ENCODE assay signal across 8 mouse cellular contexts in the genomic region with DNA sequence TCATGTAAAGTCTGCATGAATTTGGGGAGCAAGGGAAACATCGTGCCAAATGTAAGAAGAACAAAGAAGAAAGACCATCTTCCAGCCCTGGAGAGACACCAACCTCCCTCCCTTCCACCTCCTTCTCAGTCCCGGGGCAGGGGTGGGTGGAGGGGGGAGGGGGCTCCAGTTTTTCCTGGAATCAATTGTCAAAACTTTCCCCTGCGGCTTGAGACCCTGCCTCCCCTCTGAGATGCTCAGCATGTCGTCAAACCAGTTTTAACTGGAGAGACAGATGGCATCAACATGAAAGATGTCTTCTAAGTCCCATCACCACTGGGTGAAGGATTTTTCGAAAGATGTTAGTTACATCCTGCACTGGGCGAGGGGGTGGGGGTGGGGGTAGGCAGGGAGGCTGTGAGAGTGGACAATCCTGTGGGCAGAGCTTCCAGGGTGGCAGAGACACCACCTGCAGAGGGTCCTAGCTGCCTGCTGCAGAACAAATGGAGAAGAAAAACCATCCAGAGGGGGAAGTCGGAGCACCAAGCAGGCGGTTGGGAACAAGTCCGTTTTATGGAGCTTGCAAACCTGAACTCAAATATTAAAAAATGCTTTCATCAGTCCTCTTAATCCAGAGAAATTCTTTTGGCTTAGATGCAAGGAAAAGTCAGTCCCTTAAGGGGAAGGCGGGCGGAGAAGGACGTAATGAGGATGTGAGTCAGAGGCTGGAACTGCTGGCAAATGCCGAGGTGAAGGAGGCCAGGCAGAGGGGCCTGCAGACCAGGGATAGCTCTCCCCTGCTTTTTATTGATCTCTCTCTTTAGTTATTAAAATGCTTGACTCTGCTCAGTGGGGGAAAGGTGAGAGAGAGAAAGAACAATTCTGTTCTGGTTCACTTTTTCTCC.
DNase-seq lines count a peak whose midpoint lies in the region; ATAC-seq lines count a peak whose summit lies in the region.

No protein-coding gene starts in this region.

- no peaks in the 10 kb centered on the region for H3K9me3 ChIP-seq in midbrain, embryonic 10.5 days (replicated peaks)
- no peaks in the 10 kb centered on the region for H3K9me3 ChIP-seq in midbrain, embryonic 15.5 days
- H3K9me3 ChIP-seq in embryonic facial prominence, embryonic 12.5 days, result no peaks in the 10 kb centered on the region

- H3K9ac ChIP-seq in midbrain, embryonic 15.5 days, result no peak overlapping the region
- no peak overlapping the region for H3K9ac ChIP-seq in embryonic facial prominence, embryonic 12.5 days

- H3K4me3 ChIP-seq in midbrain, embryonic 10.5 days, result no peak overlapping the region
- H3K4me3 ChIP-seq in midbrain, embryonic 15.5 days, result no peak overlapping the region
- H3K4me3 ChIP-seq in embryonic facial prominence, embryonic 12.5 days, result no peak overlapping the region

- intact Hi-C loops in heart, postnatal 36 days (cut with DNase I), result loop anchor here (5.0 kb wide), 2 partner anchors 58 to 158 kb away; partner anchors contain the start of gene Gas1

- peak; percentile 21 for DNase-seq in midbrain, embryonic 10.5 days (ENCODE audit: low spot score)
- DNase-seq in heart, postnatal 36 days, result peak; percentile 44 to 58
- DNase-seq in lung, postnatal 36 days, result peak; percentile 36
- DNase-seq in thymus, adult 18-20 months, result no peak
- no peak for DNase-seq in cerebellum, postnatal 4 days (ENCODE audit: low spot score in 2 of 2)
- DNase-seq in spleen, postnatal 4 days (ENCODE audit: low spot score in 2 of 2), result no peak

- no peak overlapping the region for H3K4me2 ChIP-seq in midbrain, embryonic 15.5 days
- H3K4me2 ChIP-seq in embryonic facial prominence, embryonic 12.5 days (replicated peaks), result 0 out of 2 replicates have a peak overlapping the region, but pooled peaks have one; percentile 3

- H3K36me3 ChIP-seq in midbrain, embryonic 10.5 days, result no peaks in the 10 kb centered on the region
- no peaks in the 10 kb centered on the region for H3K36me3 ChIP-seq in midbrain, embryonic 15.5 days (replicated peaks)
- H3K36me3 ChIP-seq in embryonic facial prominence, embryonic 12.5 days, result no peaks in the 10 kb centered on the region

- H3K4me1 ChIP-seq in midbrain, embryonic 10.5 days, result peaks cover 22% of the 10 kb centered on the region
- H3K4me1 ChIP-seq in midbrain, embryonic 15.5 days, result peaks cover 7% of the 10 kb centered on the region
- peaks cover 40% of the 10 kb centered on the region for H3K4me1 ChIP-seq in embryonic facial prominence, embryonic 12.5 days

- no peaks in the 10 kb centered on the region for H3K27me3 ChIP-seq in midbrain, embryonic 10.5 days (ENCODE audit: low read depth, poor library complexity, severe bottlenecking)
- no peaks in the 10 kb centered on the region for H3K27me3 ChIP-seq in midbrain, embryonic 15.5 days (replicated peaks)
- no peaks in the 10 kb centered on the region for H3K27me3 ChIP-seq in embryonic facial prominence, embryonic 12.5 days

- peak overlapping the region; percentile 74 for H3K27ac ChIP-seq in midbrain, embryonic 10.5 days (replicated peaks)
- no peak overlapping the region for H3K27ac ChIP-seq in midbrain, embryonic 15.5 days
- peak overlapping the region; percentile 87 for H3K27ac ChIP-seq in embryonic facial prominence, embryonic 12.5 days

- ATAC-seq in midbrain, embryonic 15.5 days (replicated peaks), result no peak
- ATAC-seq in embryonic facial prominence, embryonic 12.5 days (ENCODE audit: insufficient number of reproducible peaks, insufficient read depth, low FRiP score, low TSS enrichment), result peak; percentile 72

- 27% methylated on average over 13 of the region's 13 CpGs for WGBS in midbrain, embryonic 10.5 days
- WGBS in midbrain, embryonic 15.5 days, result 22% methylated on average over 13 of the region's 13 CpGs
- WGBS in embryonic facial prominence, embryonic 12.5 days, result 11% methylated on average over 13 of the region's 13 CpGs

Comparison
In these comparisons a context has a peak if more than half of its experiments do, and no peak if none do; other contexts are left out.
1. DNase-seq: peak in midbrain, embryonic 10.5 days (single experiment), heart, postnatal 36 days (2 of 2) and lung, postnatal 36 days (single experiment); none in thymus, adult 18-20 months (0 of 2), cerebellum, postnatal 4 days (0 of 2) and spleen, postnatal 4 days (0 of 2).